Mouse (Mus musculus) heart, embryonic 16.5 days (tissue): ENCODE measurements around the gene Tmem233. TPM values are rescaled to one million over a fixed set of nuclear protein-coding genes. Genes with fewer than 3 reads are reported as not detected.

Experiments used
- ATAC-seq: fragments of 200-750 bp; cut with Nextera tagmentation; replicated peaks from 2 replicates; pipeline ENCODE4 v1.8.0; 2017; ENCODE audit warnings: moderate number of reproducible peaks; ENCODE audit not compliant: insufficient read depth, low FRiP score; ENCODE audit errors: extremely low read depth
- H3K27ac ChIP-seq: fragments of 300-500 bp; sonication (generic); 2 replicates; pipeline ENCODE4 v1.5.1; 2014; ENCODE audit warnings: mild to moderate bottlenecking, low read length, control low read depth, moderate library complexity
- H3K27me3 ChIP-seq: fragments of 300-500 bp; sonication (generic); 2 replicates; pipeline ENCODE4 v1.6.1; 2014; ENCODE audit warnings: low read length, mixed read lengths; ENCODE audit not compliant: control insufficient read depth, insufficient read depth
- H3K36me3 ChIP-seq: fragments of 300-500 bp; sonication (generic); 2 replicates; pipeline ENCODE4 v1.6.1; 2014; ENCODE audit not compliant: control insufficient read depth, insufficient read depth
- H3K4me1 ChIP-seq: fragments of 300-500 bp; sonication (generic); 2 replicates; pipeline ENCODE4 v1.6.1; 2014; ENCODE audit warnings: low read length, mixed read lengths; ENCODE audit not compliant: control insufficient read depth, insufficient read depth
- H3K4me2 ChIP-seq: fragments of 300-500 bp; sonication (generic); 2 replicates; pipeline ENCODE4 v1.6.1; 2014; ENCODE audit warnings: low read depth, mild to moderate bottlenecking, control low read depth, low read length
- H3K4me3 ChIP-seq: fragments of 300-500 bp; sonication (generic); 2 replicates; pipeline ENCODE4 v1.5.1; 2014; ENCODE audit warnings: mild to moderate bottlenecking, control low read depth, low read length
- H3K9ac ChIP-seq: fragments of 300-500 bp; sonication (generic); 2 replicates; pipeline ENCODE4 v1.6.1; 2014; ENCODE audit warnings: low read length, control low read depth
- H3K9me3 ChIP-seq: fragments of 300-500 bp; sonication (generic); replicated peaks from 2 replicates; pipeline ENCODE4 v1.6.1; 2016; ENCODE audit warnings: low read length; ENCODE audit not compliant: control insufficient read depth
- WGBS: fragments of 180-500 bp; shearing (Covaris S2); extraction: QIAGEN DNeasy Blood & Tissue Kit; methylation state at CpG from one replicate; pipeline ENCODE4 v1.1.7; 2014; 5-methylcytosine and 5-hydroxymethylcytosine counted together
- polyA plus RNA-seq: library from polyadenylated mRNA; unstranded; fragments of >200 nt; fragmentation: Nextera tagmentation; extraction: Ambion mirVana; gene quantifications from 2 replicates; pipeline ENCODE4 v1.2.1, GENCODE M21; 2015

Gene Tmem233
- not detected in 2 replicates for polyA plus RNA-seq

- Histone ChIP-seq H3K4me3 (no peak within 1 kb of the TSS), H3K9me3 (no peaks in the 10 kb centered on the region), H3K4me2 (no peak within 1 kb of the TSS), H3K27me3 (peaks cover 26% of the 10 kb centered on the region), H3K36me3 (no peaks in the 10 kb centered on the region), H3K4me1 (no peaks in the 10 kb centered on the region), H3K27ac (no peak within 1 kb of the TSS), H3K9ac (no peak within 1 kb of the TSS)
- WGBS, result 12% methylated on average over 17 of the region's 17 CpGs
- no peak for ATAC-seq
Observed at GRCm38 (mm10) chr5:116083081-116083480, at the start of gene Tmem233. Gene Tmem233 (minus strand): TSS chr5:116083244.

GRCm38 (mm10) chr5:116123344-116123743 is 40.3 kb upstream of the Tmem233 start:
- no peaks in the 10 kb centered on the region for H3K9me3 ChIP-seq
- H3K4me3 ChIP-seq, result no peak overlapping the region
- no peaks in the 10 kb centered on the region for H3K36me3 ChIP-seq
- H3K9ac ChIP-seq, result no peak overlapping the region
- no peak overlapping the region for H3K27ac ChIP-seq
- no peak for ATAC-seq
- H3K4me2 ChIP-seq, result no peak overlapping the region
- no peaks in the 10 kb centered on the region for H3K4me1 ChIP-seq
- WGBS, result 8% methylated on average over 11 of the region's 11 CpGs
- H3K27me3 ChIP-seq, result no peaks in the 10 kb centered on the region; the same call in 1 of the 2 replicates

- H3K9me3 ChIP-seq, result no peaks in the 10 kb centered on the region
- no peak overlapping the region for H3K27ac ChIP-seq
- H3K27me3 ChIP-seq, result no peaks in the 10 kb centered on the region
- whole genome bisulfite sequencing, result 42% methylated on average over 9 of the region's 9 CpGs
- no peaks in the 10 kb centered on the region for H3K4me1 ChIP-seq
- no peak overlapping the region for H3K9ac ChIP-seq
- ATAC-seq, result no peak
- no peak overlapping the region for H3K4me2 ChIP-seq
- no peaks in the 10 kb centered on the region for H3K36me3 ChIP-seq
- H3K4me3 ChIP-seq, result no peak overlapping the region
Observed at GRCm38 (mm10) chr5:116116567-116116966, 33.5 kb upstream of the Tmem233 start.

- WGBS, result 42% methylated on average over 4 of the region's 4 CpGs
- H3K36me3 ChIP-seq, result no peaks in the 10 kb centered on the region
- no peak for ATAC-seq
Observed at GRCm38 (mm10) chr5:116116110-116116509, 33.1 kb upstream of the Tmem233 start.

GRCm38 (mm10) chr5:116115071-116115834 is 32.2 kb upstream of the Tmem233 start:
- WGBS, result 69% methylated on average over 14 of the region's 14 CpGs
- no peak overlapping the region for H3K27ac ChIP-seq

More at GRCm38 (mm10) chr5:116116110-116116509, 33.1 kb upstream of the Tmem233 start:
- Histone ChIP-seq H3K4me3 (no peak overlapping the region), H3K9ac (no peak overlapping the region), H3K27ac (no peak overlapping the region), H3K4me2 (no peak overlapping the region), H3K4me1 (no peaks in the 10 kb centered on the region), H3K27me3 (no peaks in the 10 kb centered on the region), H3K9me3 (no peaks in the 10 kb centered on the region)

GRCm38 (mm10) chr5:116108651-116109050 is 25.6 kb upstream of the Tmem233 start:
- Histone ChIP-seq H3K4me2 (no peak overlapping the region), H3K4me1 (no peaks in the 10 kb centered on the region), H3K27me3 (no peaks in the 10 kb centered on the region), H3K4me3 (no peak overlapping the region), H3K9me3 (no peaks in the 10 kb centered on the region), H3K36me3 (no peaks in the 10 kb centered on the region), H3K27ac (no peak overlapping the region), H3K9ac (no peak overlapping the region)
- 84% methylated on average over 10 of the region's 10 CpGs for WGBS
- ATAC-seq, result no peak

More at GRCm38 (mm10) chr5:116115071-116115834, 32.2 kb upstream of the Tmem233 start:
- Histone ChIP-seq H3K36me3 (no peaks in the 10 kb centered on the region), H3K27me3 (no peaks in the 10 kb centered on the region), H3K4me2 (no peak overlapping the region), H3K4me1 (no peaks in the 10 kb centered on the region), H3K9me3 (no peaks in the 10 kb centered on the region), H3K4me3 (no peak overlapping the region), H3K9ac (no peak overlapping the region)
- ATAC-seq, result no peak

- no peak for ATAC-seq
- Histone ChIP-seq H3K27me3 (peaks cover 26% of the 10 kb centered on the region), H3K36me3 (no peaks in the 10 kb centered on the region), H3K4me1 (no peaks in the 10 kb centered on the region), H3K4me3 (no peak overlapping the region), H3K27ac (no peak overlapping the region), H3K9me3 (0 out of 2 replicates have a peak, but pooled peaks cover 3% of the 10 kb centered on the region), H3K4me2 (no peak overlapping the region), H3K9ac (no peak overlapping the region)
- 76% methylated on average over 6 of the region's 6 CpGs for WGBS
Observed at GRCm38 (mm10) chr5:116084231-116084630, 1.2 kb upstream of the Tmem233 start.

- Histone ChIP-seq H3K9me3 (no peaks in the 10 kb centered on the region), H3K4me1 (no peaks in the 10 kb centered on the region), H3K27me3 (peaks cover 26% of the 10 kb centered on the region), H3K27ac (no peak overlapping the region), H3K4me3 (no peak overlapping the region), H3K4me2 (no peak overlapping the region), H3K36me3 (no peaks in the 10 kb centered on the region), H3K9ac (no peak overlapping the region)
- no peak for ATAC-seq
- WGBS, result 27% methylated on average over 17 of the region's 17 CpGs
Observed at GRCm38 (mm10) chr5:116082241-116082900, 673 bp downstream of the Tmem233 start.

- Histone ChIP-seq H3K4me3 (no peak overlapping the region), H3K27ac (no peak overlapping the region), H3K4me2 (no peak overlapping the region), H3K27me3 (peaks cover 26% of the 10 kb centered on the region), H3K4me1 (no peaks in the 10 kb centered on the region), H3K9me3 (no peaks in the 10 kb centered on the region), H3K9ac (no peak overlapping the region), H3K36me3 (no peaks in the 10 kb centered on the region)
- ATAC-seq, result no peak
- WGBS, result 70% methylated on average over 7 of the region's 7 CpGs
Observed at GRCm38 (mm10) chr5:116081616-116082015, 1.4 kb downstream of the Tmem233 start.
